Mouse (Mus musculus) cerebellum, postnatal 25 days (tissue): Measurements from ENCODE around the gene Txk.

ENCODE experiments used
- DNase-seq, 2 experiments: peaks; one replicate each; pipeline ENCODE4 v3.0.0; 2021; ENCODE audit warnings: mixed read lengths in 2 of 2

Txk gene

GRCm38 (mm10) chr5:72681451-72681850 is 71.1 kb downstream of the Txk start:
- no peak for DNase-seq

GRCm38 (mm10) chr5:72674994-72675542 is 77.5 kb downstream of the Txk start:
- DNase-seq: no peak

DNA sequence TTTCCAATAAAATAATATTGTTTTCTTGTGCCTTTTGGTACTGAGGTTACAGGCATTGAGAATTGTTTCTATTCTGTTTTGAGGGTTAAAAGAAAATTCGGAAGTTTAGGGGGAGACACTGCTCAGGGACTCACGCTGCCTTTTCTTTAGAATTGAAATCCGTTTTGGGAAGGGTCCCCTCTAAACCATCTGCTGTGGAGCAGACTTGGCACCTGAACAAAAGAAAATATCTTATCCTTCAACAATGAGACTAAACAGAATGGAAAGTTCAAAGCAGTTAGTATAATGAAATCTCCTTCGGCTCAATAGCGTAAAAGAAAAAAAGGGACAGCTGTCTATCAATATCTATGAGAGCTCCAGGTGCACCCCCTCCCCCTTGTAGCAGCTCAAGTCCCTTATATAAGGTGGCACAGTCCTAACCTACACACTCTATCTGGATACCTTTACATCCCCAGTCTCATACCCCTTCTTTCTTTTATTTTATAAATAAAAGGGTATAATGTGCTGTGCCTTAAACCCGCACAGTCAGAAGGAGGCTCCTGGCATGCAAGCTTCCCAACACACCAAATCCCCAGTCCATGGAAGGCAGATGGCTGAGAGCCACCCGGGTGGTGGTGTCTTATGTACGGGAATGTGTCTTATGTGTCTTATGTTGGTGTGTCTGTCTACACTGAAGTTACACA is 81.4 kb downstream of the Txk start:
- no peak for DNase-seq

- peak; percentile 14 to 39 for DNase-seq
These were observed 84.2 kb downstream of the Txk start for GRCm38 (mm10) chr5:72668351-72668750.

- DNase-seq: no peak
These were observed 86.1 kb downstream of the Txk start for GRCm38 (mm10) chr5:72666428-72666827.

GRCm38 (mm10) chr5:72665281-72665680 is 87.3 kb downstream of the Txk start:
- DNase-seq: peak; percentile 62 to 70

DNA sequence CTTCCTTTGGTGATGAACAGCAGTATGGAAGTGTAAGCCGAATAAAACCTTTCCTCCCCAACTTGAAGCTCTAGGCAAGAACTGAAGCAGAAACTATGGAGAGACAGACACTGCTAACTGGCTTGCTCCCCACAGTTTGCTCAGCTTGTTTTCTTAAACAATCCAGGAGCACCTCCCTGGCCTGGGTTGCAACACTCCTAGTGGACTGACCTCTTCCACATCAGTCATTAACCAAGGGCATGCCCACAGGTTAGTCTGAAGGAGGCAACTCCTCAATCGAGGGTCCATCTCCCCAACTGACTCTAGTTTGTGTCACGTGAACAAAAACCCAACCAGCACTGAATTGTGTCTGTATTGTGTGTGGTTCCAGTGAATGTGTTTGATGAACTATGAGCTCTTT is 87.7 kb downstream of the Txk start:
- DNase-seq: no peak

GRCm38 (mm10) chr5:72664126-72664525 is 88.5 kb downstream of the Txk start:
- no peak for DNase-seq

DNA sequence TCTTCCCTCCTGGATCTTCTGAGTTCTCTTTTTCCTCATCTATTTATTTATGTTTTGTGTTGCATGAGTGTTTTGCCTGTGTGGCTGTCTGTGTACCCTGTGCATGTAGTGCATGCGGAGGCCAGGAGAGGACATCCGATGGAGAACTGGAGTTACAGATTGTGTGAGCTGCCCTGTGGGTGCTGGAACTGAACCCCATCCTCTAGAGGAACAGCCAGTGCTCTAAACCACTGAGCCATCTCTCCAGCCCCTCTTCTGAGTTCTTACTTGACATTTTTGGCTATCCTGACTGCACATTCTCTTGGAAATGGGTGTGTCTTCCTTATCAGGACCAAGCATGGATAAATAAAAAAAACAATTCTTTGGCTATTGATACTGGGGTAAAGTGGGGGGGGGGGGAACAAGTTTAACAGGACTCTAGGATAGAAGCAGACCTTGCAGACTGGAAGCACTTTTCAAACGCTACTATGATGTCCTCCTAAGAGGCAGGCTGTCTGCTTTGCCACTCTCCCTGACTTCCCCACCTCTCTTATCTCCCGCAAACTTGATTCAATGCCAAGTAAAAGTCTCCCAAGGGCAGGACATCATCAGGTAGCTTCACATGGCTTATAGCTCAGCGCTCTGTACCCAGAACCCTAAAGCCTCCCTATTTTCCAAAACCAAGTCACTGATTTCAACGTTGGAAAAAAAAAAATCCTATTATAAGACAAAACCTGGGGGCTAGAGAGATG is 91.4 kb downstream of the Txk start:
- DNase-seq: no peak

- no peak for DNase-seq
These were observed 94.2 kb downstream of the Txk start for GRCm38 (mm10) chr5:72658375-72658774.

DNA sequence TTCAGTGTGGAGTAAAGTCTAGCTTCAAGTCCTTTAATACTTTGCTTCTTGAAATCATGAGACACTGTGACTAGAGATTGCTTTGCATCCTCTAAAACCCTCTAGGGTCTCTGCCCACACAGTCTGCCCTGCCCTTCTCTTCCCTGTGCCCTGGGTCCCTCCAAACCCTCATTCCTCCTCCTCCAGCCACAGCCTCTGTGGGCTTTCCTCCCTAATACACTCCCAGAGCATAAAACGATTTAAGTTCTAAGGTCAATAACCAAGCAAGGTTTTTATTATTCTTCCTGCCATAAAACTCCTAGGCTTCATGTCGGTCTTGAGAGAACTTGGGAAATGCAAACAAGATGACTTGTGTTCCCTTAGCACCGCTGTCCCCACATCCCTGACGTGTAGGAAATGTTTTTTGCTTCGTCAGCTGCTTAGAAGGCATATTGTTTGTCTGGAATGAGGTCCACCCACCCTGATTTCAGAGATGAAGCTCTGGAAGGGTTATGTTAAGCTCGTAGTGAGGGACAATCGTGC is 96.2 kb downstream of the Txk start:
- no peak for DNase-seq

- DNase-seq: no peak
These were observed 99.4 kb downstream of the Txk start for GRCm38 (mm10) chr5:72653068-72653674.

DNA sequence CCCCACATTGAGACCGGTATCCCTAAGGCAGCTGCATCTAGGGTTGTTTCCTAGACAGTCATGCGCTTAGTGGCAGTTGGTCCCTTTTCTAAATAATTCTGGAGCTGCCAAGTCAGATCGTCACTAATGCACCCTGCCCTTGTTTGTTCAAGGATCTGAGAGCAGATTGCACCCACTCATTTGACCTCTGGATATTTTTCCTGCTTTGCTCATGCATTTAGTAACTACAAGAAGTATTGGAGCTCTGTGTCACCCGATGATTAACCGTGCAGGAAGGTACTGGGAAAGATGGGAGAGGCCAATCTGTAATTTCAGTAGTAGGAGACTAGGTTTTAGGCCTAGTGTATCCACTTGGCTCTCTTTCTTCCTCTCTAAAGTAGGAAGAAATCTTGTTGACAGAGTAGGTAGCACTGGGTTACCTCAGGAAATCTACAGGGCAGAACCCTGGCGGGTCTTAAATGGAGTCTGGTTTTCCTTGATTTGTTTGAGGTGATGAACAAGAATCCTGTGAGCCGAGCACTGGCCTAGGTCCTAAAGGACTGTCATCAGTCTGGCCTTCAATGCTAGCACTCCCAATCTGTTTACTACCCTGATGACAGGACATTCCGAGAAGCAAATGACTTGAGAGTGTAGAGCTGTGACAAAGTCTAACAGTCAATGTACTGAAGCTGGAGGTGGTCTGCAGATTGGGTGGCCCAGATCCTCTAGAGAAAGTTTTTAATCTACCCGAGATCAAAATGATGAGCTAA is 103.4 kb downstream of the Txk start:
- no peak for DNase-seq

DNA sequence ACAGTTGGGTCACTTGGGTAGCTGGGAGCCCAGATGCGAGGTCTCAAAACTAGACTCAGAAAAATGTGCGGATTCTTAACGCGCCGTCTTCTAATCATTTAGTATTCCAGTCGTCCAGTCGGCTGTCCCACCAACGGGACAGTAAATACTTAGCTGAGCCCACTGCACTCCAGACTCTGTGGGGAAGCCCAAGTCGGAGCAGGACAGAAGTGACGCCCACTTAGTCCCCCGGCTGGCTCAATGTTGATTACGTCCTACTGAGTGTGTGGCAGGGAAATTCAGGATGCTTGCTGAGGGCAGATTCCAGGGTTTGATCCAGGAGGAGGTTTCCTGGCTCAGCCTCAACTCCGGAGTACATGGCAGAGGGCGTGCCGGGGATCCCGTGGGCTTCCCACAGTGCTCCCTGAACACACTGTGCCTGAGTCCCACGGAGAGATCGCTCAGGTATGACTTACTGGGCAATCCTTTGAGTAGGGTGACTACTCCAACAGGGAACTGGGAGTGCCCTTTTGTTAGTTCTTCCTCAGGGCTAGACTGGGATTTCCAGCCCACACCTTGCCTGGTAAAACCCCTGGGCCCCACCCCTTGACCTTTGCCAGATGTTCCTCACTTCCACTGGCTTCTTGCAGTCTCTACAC is 104.5 kb downstream of the Txk start:
- no peak for DNase-seq

- peak; percentile 17 to 45 for DNase-seq
These were observed 105.1 kb downstream of the Txk start, which contains the start of gene Nipal1 for GRCm38 (mm10) chr5:72647418-72647907. Nipal1 (plus strand) TSS chr5:72647795.

DNA sequence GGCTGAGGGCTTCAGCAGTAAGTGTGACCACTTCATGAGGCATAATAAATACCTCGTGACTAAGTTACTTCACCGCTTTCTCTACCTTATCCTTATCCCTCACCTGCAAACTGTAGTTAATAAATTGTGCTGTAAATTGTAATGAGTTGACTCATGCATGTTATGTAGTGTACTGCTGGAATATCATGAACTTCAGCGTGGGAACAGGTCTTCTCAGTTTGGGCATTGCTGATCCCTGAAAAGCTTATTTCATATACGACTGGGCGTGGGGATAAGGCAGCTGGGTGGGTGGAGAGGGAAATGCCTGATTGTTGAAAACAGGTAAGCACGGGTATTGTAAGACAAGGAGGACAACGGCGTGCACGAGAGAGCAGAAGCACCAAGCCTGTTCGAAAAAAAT is 105.6 kb downstream of the Txk start:
- no peak for DNase-seq

DNA sequence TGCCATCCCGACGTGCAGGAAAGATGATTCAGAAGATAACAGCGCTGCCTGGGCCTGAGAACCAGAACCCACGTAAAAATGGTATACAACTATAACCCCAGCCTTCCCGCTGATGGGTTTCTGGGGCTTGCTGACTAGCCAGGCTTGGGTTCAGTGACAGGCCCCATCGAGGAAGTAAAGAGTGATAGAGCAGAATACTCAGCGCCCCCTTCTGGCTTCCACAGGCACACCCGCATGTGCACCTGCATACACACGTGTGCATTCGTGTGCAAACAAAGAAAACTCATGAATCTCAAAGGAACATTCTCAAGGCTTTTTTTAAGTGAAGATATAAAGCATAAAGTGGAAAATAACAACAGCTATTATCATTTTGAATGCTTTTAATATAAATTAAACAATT is 106.4 kb downstream of the Txk start:
- DNase-seq: no peak
